Mouse (Mus musculus) lung, postnatal 36 days (tissue): ENCODE measurements at regions not wholly inside any gene's neighbourhood (a gene's known extent, or its start where the extent isn't known, plus 50 kb on each side); places are given as distances from the start of the nearest gene placed in this dataset.

Experiments
- DNase-seq: peaks from one replicate; pipeline ENCODE4 v3.0.0; 2022; ENCODE audit warnings: mixed read lengths

- peak; percentile 38 for DNase-seq
These were observed 190.0 kb upstream of the Eef2kmt start for GRCm38 (mm10) chr16:5445776-5446175.

GRCm38 (mm10) chr16:5444785-5445184 is 189.0 kb upstream of the Eef2kmt start:
- DNase-seq = peak; percentile 15

GRCm38 (mm10) chr16:5439717-5440116 is 183.9 kb upstream of the Eef2kmt start:
- no peak for DNase-seq

GRCm38 (mm10) chr16:5438405-5438804 is 182.6 kb upstream of the Eef2kmt start:
- DNase-seq = no peak

- peak; percentile 37 for DNase-seq
These were observed 175.9 kb upstream of the Eef2kmt start for GRCm38 (mm10) chr16:5431689-5432088.

- DNase-seq = peak; percentile 7
These were observed 175.3 kb upstream of the Eef2kmt start for GRCm38 (mm10) chr16:5431111-5431510.

- peak; percentile 32 for DNase-seq
These were observed 173.7 kb upstream of the Eef2kmt start for GRCm38 (mm10) chr16:5429466-5429865.

GRCm38 (mm10) chr16:5425908-5426307 is 170.1 kb upstream of the Eef2kmt start:
- DNase-seq = no peak

GRCm38 (mm10) chr16:5422041-5422440 is 166.3 kb upstream of the Eef2kmt start:
- DNase-seq = no peak

- DNase-seq = no peak
These were observed 165.8 kb upstream of the Eef2kmt start for GRCm38 (mm10) chr16:5421591-5421990.

GRCm38 (mm10) chr16:5419467-5419866 is 163.7 kb upstream of the Eef2kmt start:
- no peak for DNase-seq

GRCm38 (mm10) chr16:5418462-5419197 is 162.8 kb upstream of the Eef2kmt start:
- DNase-seq = no peak

- no peak for DNase-seq
These were observed 159.5 kb upstream of the Eef2kmt start for GRCm38 (mm10) chr16:5415310-5415709.

GRCm38 (mm10) chr16:5411819-5412385 is 156.1 kb upstream of the Eef2kmt start:
- no peak for DNase-seq

GRCm38 (mm10) chr16:5406711-5407110 is 150.9 kb upstream of the Eef2kmt start:
- peak; percentile 72 for DNase-seq

- DNase-seq = no peak
These were observed 137.6 kb upstream of the Eef2kmt start for GRCm38 (mm10) chr16:5393336-5393735.

GRCm38 (mm10) chr16:5382930-5383329 is 127.1 kb upstream of the Eef2kmt start:
- DNase-seq = no peak

GRCm38 (mm10) chr16:5382228-5382884 is 126.6 kb upstream of the Eef2kmt start:
- no peak for DNase-seq

GRCm38 (mm10) chr16:5380626-5381025 is 124.8 kb upstream of the Eef2kmt start:
- DNase-seq = no peak

GRCm38 (mm10) chr16:5377001-5377400 is 121.2 kb upstream of the Eef2kmt start:
- no peak for DNase-seq

GRCm38 (mm10) chr16:5374818-5375605 is 119.2 kb upstream of the Eef2kmt start:
- DNase-seq = no peak

- no peak for DNase-seq
These were observed 115.6 kb upstream of the Eef2kmt start for GRCm38 (mm10) chr16:5371175-5371893.

- DNase-seq = no peak
These were observed 114.7 kb upstream of the Eef2kmt start for GRCm38 (mm10) chr16:5370496-5370895.
